Mouse (Mus musculus): Measurements from ENCODE around the gene Gm9745.
"Not testable (repeated sequence)": the region's sequence is repeated elsewhere in the genome, so short reads cannot be mapped to it uniquely, and the experiment has no call there.

Gm9745 gene

GRCm38 (mm10) chr13:8948131-8948530, at the start of gene Gm9745:
Gm9745 (minus strand) TSS chr13:8948231.
- CTCF ChIA-PET = not testable (repeated sequence)

GRCm38 (mm10) chr13:8997221-8997620, 49.2 kb upstream of the Gm9745 start:
- CTCF ChIA-PET = not testable (repeated sequence)

GRCm38 (mm10) chr13:8995990-8996786, 48.2 kb upstream of the Gm9745 start, which contains the start of gene Gtpbp4:
Gtpbp4 (minus strand) TSS chr13:8996083.
- CTCF ChIA-PET = no interaction called here

- CTCF ChIA-PET = no interaction called here
These were observed 47.3 kb upstream of the Gm9745 start for GRCm38 (mm10) chr13:8995159-8995989.

- CTCF ChIA-PET = no interaction called here
These were observed 44.2 kb upstream of the Gm9745 start for GRCm38 (mm10) chr13:8992231-8992630.

GRCm38 (mm10) chr13:8972972-8973371, 24.9 kb upstream of the Gm9745 start:
- CTCF ChIA-PET = no interaction called here

- CTCF ChIA-PET = no interaction called here
These were observed 24.3 kb upstream of the Gm9745 start for GRCm38 (mm10) chr13:8972369-8972768.

GRCm38 (mm10) chr13:8967742-8968141, 19.7 kb upstream of the Gm9745 start:
- CTCF ChIA-PET = interaction anchor here (0.6 to 0.9 kb wide), 2 partner anchors 20 to 172 kb away, joined by 3 to 5 read pairs; no protein-coding TSS in a partner anchor

- CTCF ChIA-PET = no interaction called here
These were observed 17.2 kb upstream of the Gm9745 start for GRCm38 (mm10) chr13:8965224-8965623.

GRCm38 (mm10) chr13:8962266-8962665, 14.2 kb upstream of the Gm9745 start:
- CTCF ChIA-PET = not testable (repeated sequence)

GRCm38 (mm10) chr13:8961128-8961888, 13.3 kb upstream of the Gm9745 start:
- CTCF ChIA-PET = not testable (repeated sequence)

- CTCF ChIA-PET = not testable (repeated sequence)
These were observed 11.5 kb upstream of the Gm9745 start for GRCm38 (mm10) chr13:8959554-8959953.

- CTCF ChIA-PET = not testable (repeated sequence)
These were observed 11.0 kb upstream of the Gm9745 start for GRCm38 (mm10) chr13:8959058-8959457.

- CTCF ChIA-PET = not testable (repeated sequence)
These were observed 8.8 kb upstream of the Gm9745 start for GRCm38 (mm10) chr13:8956873-8957272.

GRCm38 (mm10) chr13:8955127-8955526, 7.1 kb upstream of the Gm9745 start:
- CTCF ChIA-PET = not testable (repeated sequence)

- CTCF ChIA-PET = not testable (repeated sequence)
These were observed 4.5 kb upstream of the Gm9745 start, which contains the start of gene Idi2 for GRCm38 (mm10) chr13:8952563-8952962. Idi2 (plus strand) TSS chr13:8952863.

GRCm38 (mm10) chr13:8943828-8944227, 4.2 kb downstream of the Gm9745 start:
- CTCF ChIA-PET = not testable (repeated sequence)

- CTCF ChIA-PET = not testable (repeated sequence)
These were observed 6.3 kb downstream of the Gm9745 start for GRCm38 (mm10) chr13:8941701-8942100.

GRCm38 (mm10) chr13:8941110-8941509, 6.9 kb downstream of the Gm9745 start:
- CTCF ChIA-PET = not testable (repeated sequence)

- CTCF ChIA-PET = not testable (repeated sequence)
These were observed 10.4 kb downstream of the Gm9745 start for GRCm38 (mm10) chr13:8937611-8938140.

- CTCF ChIA-PET = no interaction called here
These were observed 14.5 kb downstream of the Gm9745 start for GRCm38 (mm10) chr13:8933499-8933898.

GRCm38 (mm10) chr13:8913890-8914289, 34.1 kb downstream of the Gm9745 start:
- CTCF ChIA-PET = not testable (repeated sequence)

All from spleen, embryonic (tissue).